Mouse (Mus musculus) midbrain, embryonic 15.5 days (tissue): ENCODE measurements around the gene Dpysl5. TPM values are rescaled to one million over a fixed set of nuclear protein-coding genes. Genes with fewer than 3 reads are reported as not detected.
"Not testable (repeated sequence)": the region's sequence is repeated elsewhere in the genome, so short reads cannot be mapped to it uniquely, and the experiment has no call there.

Source experiments
- ATAC-seq: fragments of 200-750 bp; cut with Nextera tagmentation; replicated peaks from 2 replicates; pipeline ENCODE4 v1.8.0; 2017; ENCODE audit warnings: moderate TSS enrichment
- H3K27ac ChIP-seq: fragments of 300-500 bp; sonication (generic); 2 replicates; pipeline ENCODE4 v1.5.1; 2015; ENCODE audit warnings: mild to moderate bottlenecking, inconsistent platforms
- H3K27me3 ChIP-seq: fragments of 300-500 bp; sonication (generic); replicated peaks from 2 replicates; pipeline ENCODE4 v1.6.1; 2015; ENCODE audit warnings: inconsistent platforms
- H3K36me3 ChIP-seq: fragments of 300-500 bp; sonication (generic); replicated peaks from 2 replicates; pipeline ENCODE4 v1.6.1; 2015; ENCODE audit warnings: inconsistent platforms
- H3K4me1 ChIP-seq: fragments of 300-500 bp; sonication (generic); 2 replicates; pipeline ENCODE4 v1.6.1; 2015; ENCODE audit warnings: inconsistent platforms
- H3K4me2 ChIP-seq: fragments of 300-500 bp; sonication (generic); 2 replicates; pipeline ENCODE4 v1.6.1; 2015; ENCODE audit warnings: inconsistent platforms, mild to moderate bottlenecking, moderate library complexity
- H3K4me3 ChIP-seq: fragments of 300-500 bp; sonication (generic); 2 replicates; pipeline ENCODE4 v1.5.1; 2015; ENCODE audit warnings: mild to moderate bottlenecking, inconsistent platforms
- H3K9ac ChIP-seq: fragments of 300-500 bp; sonication (generic); 2 replicates; pipeline ENCODE4 v1.6.1; 2015; ENCODE audit warnings: mild to moderate bottlenecking, inconsistent platforms
- H3K9me3 ChIP-seq: fragments of 300-500 bp; sonication (generic); 2 replicates; pipeline ENCODE4 v1.6.1; 2016; ENCODE audit warnings: inconsistent platforms
- WGBS: fragments of 180-500 bp; shearing (Covaris S2); methylation state at CpG from one replicate; pipeline ENCODE4 v1.1.7; 2015; ENCODE audit warnings: mixed read lengths; 5-methylcytosine and 5-hydroxymethylcytosine counted together
- polyA plus RNA-seq: library from polyadenylated mRNA; unstranded; fragments of >200 nt; fragmentation: Nextera tagmentation; extraction: Ambion mirVana; gene quantifications from 2 replicates; pipeline ENCODE4 v1.2.1, GENCODE M21; 2015

Dpysl5 gene
- polyA plus RNA-seq, 1 experiment from 2014 or later, result 293 TPM

DNA sequence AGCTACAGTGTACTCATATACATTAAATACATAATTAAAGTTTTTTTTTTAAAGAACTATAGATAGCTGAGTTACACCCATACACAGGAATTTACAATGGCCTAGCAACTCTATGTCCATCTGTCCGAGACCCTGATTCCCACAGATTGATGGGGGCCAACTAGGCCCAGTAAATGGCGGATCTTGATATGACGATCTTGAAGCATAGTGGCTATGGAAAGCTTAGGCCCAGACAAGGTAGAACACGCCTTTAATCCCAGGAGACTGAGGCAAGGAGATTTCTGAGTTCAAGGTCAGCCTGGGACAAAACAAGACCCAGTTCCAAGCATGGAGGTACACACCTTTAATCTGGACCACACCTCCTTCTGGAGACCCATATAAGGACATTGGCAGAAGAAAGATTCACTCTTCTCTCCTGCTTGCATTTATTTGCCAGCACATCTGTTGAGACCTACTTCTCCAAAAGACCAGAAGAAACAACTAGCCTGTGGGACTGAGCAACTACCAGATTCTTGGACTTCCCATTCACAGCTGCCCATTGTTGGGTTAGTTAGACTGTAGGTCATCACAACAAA lies 32.6 kb upstream of the Dpysl5 start:
- no peak for ATAC-seq
- Histone ChIP-seq H3K9ac (no peak overlapping the region), H3K27ac (no peak overlapping the region), H3K36me3 (no peaks in the 10 kb centered on the region), H3K4me2 (no peak overlapping the region), H3K9me3 (no peaks in the 10 kb centered on the region), H3K27me3 (no peaks in the 10 kb centered on the region), H3K4me3 (no peak overlapping the region), H3K4me1 (no peaks in the 10 kb centered on the region)
- 93% methylated on average over 4 of the region's 4 CpGs for WGBS

- no peak for ATAC-seq
- Histone ChIP-seq H3K4me3 (no peak overlapping the region), H3K9me3 (no peaks in the 10 kb centered on the region), H3K4me1 (no peaks in the 10 kb centered on the region), H3K27ac (no peak overlapping the region), H3K27me3 (no peaks in the 10 kb centered on the region), H3K4me2 (no peak overlapping the region), H3K9ac (no peak overlapping the region), H3K36me3 (no peaks in the 10 kb centered on the region)
- WGBS, result 84% methylated on average over 5 of the region's 5 CpGs
Observed at GRCm38 (mm10) chr5:30679593-30679992, 31.8 kb upstream of the Dpysl5 start.

GRCm38 (mm10) chr5:30681970-30682369 lies 29.4 kb upstream of the Dpysl5 start:
- WGBS, result 89% methylated on average over 5 of the region's 5 CpGs
- H3K27ac ChIP-seq, result no peak overlapping the region
- no peaks in the 10 kb centered on the region for H3K36me3 ChIP-seq
- no peak for ATAC-seq
- H3K4me1 ChIP-seq, result no peaks in the 10 kb centered on the region
- H3K9ac ChIP-seq, result no peak overlapping the region
- H3K9me3 ChIP-seq, result no peaks in the 10 kb centered on the region
- H3K27me3 ChIP-seq, result no peaks in the 10 kb centered on the region
- H3K4me2 ChIP-seq, result no peak overlapping the region
- no peak overlapping the region for H3K4me3 ChIP-seq

DNA sequence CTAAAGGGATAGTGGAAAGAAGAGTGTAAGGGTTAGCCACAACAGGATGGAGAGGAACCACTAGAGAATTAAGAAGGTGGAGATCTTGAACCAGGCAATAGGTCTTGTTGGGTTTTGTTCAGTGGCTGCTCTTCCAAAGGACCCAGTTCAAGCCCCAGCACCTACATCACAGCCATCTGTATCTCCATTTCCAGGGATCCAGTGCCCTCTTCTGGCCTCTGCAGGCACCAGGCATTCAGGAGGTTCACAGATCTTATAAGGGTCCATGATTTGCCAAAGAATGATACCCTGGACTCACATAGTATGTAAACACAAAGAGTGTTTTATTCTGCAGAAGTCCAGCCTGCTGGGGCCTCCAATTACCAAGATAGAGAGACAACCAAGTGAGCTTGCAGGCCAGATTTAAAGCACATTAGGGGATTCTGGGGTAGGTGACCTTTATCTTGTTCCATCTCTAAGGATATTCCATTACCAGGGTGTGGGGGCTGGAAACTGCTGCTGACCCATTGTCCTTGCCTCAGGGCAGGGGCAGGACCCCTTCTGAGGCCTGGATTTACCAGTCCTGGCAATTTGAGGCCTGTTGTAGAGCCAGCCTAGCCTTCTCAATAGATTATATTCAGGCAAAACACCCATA lies 28.3 kb upstream of the Dpysl5 start:
- Histone ChIP-seq H3K4me3 (no peak overlapping the region), H3K4me2 (no peak overlapping the region), H3K4me1 (no peaks in the 10 kb centered on the region), H3K36me3 (no peaks in the 10 kb centered on the region), H3K9ac (no peak overlapping the region), H3K27me3 (no peaks in the 10 kb centered on the region), H3K9me3 (no peaks in the 10 kb centered on the region), H3K27ac (no peak overlapping the region)
- no peak for ATAC-seq

DNA sequence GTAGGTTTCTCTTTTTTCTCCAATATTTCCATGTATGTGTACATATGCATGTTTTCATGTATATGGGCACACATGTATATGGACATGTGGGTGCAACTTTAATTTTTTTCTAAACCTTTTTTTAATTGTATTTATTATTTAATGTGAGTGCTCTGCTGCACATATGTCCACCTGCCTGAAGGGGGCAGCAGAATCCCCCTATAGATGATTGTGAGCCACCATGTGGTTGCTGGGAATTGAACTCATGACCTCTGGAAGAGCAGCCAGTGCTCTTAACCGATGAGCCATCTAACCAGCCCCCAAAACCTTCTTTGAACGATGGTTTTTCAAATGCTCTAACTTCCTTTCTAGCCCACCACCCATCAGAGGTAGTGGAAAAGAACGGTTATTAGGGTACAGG lies 27.4 kb upstream of the Dpysl5 start:
- Histone ChIP-seq H3K27ac (no peak overlapping the region), H3K9ac (no peak overlapping the region), H3K27me3 (no peaks in the 10 kb centered on the region), H3K4me1 (no peaks in the 10 kb centered on the region), H3K36me3 (no peaks in the 10 kb centered on the region), H3K4me3 (no peak overlapping the region), H3K9me3 (no peaks in the 10 kb centered on the region), H3K4me2 (no peak overlapping the region)
- no peak for ATAC-seq
- WGBS, result 67% methylated on average over 3 of the region's 3 CpGs

- no peak overlapping the region for H3K4me3 ChIP-seq
- WGBS, result 73% methylated on average over 3 of the region's 3 CpGs
- H3K27me3 ChIP-seq, result no peaks in the 10 kb centered on the region
- no peaks in the 10 kb centered on the region for H3K36me3 ChIP-seq
- no peak for ATAC-seq
- H3K4me1 ChIP-seq, result no peaks in the 10 kb centered on the region
- no peak overlapping the region for H3K9ac ChIP-seq
- no peak overlapping the region for H3K27ac ChIP-seq
- no peaks in the 10 kb centered on the region for H3K9me3 ChIP-seq
- no peak overlapping the region for H3K4me2 ChIP-seq
Observed at GRCm38 (mm10) chr5:30686781-30687180, 24.6 kb upstream of the Dpysl5 start.

DNA sequence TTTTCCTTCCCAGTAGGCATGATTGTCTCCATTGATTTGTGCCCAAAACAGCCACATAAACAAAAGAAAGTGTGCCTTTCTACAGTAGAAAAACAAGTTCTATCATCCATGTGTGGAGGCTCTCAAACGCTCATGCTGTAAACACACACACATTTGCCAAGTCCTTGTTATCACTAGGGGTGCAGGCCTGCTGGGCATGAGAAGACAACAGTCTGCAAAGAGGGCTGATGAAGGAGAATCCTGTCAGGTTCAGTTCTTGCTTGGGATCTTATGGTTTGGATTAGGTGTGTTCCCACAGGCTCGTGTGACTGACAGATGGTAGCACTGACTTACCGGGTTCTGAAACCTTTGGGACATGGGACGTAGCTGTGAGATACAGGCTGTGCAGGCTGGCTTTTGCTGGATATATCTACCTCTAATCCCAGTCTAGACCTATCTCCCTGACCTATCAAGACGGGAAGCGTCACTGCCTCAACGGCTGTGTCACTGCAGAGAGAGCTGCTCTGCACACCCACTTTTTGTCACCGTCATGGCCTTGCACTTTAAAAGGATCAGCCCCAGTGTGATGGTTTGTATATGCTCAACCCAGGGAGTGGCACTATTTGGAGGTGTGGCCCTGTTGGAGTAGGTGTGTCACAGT lies 10.9 kb upstream of the Dpysl5 start:
- Histone ChIP-seq H3K4me2 (no peak overlapping the region), H3K9me3 (no peaks in the 10 kb centered on the region), H3K9ac (no peak overlapping the region), H3K27me3 (no peaks in the 10 kb centered on the region), H3K4me1 (no peaks in the 10 kb centered on the region), H3K4me3 (no peak overlapping the region), H3K36me3 (no peaks in the 10 kb centered on the region), H3K27ac (no peak overlapping the region)
- 88% methylated on average over 8 of the region's 8 CpGs for WGBS
- no peak for ATAC-seq

GRCm38 (mm10) chr5:30701373-30701772 lies 10.0 kb upstream of the Dpysl5 start:
- H3K9ac ChIP-seq, H3K9me3 ChIP-seq, H3K27me3 ChIP-seq, H3K27ac ChIP-seq, H3K4me1 ChIP-seq, H3K36me3 ChIP-seq, H3K4me3 ChIP-seq, H3K4me2 ChIP-seq, ATAC-seq: not testable (repeated sequence)
- 29% methylated on average over 4 of the region's 4 CpGs for WGBS

DNA sequence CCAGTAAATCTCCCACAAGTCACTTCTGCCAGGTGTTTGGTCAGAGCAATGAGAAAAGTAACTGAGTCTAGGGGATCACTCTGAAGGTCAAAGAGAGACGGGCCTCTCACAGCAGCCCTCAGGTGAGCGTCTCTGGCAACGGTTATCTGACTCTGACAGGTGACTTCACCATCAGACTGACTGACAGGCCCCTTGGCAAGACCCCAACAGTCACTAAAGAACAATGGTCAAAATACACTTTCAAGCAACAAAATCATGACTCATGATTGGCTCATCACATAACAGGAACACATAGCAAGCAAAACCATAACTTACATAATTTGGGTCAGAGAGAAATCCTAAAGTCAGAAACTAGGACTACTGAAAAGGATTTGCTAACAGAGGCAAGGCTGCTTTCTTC lies 9.5 kb upstream of the Dpysl5 start:
- Histone ChIP-seq H3K36me3 (no peaks in the 10 kb centered on the region), H3K4me3 (no peak overlapping the region), H3K9me3 (no peaks in the 10 kb centered on the region), H3K27me3 (no peaks in the 10 kb centered on the region), H3K9ac (no peak overlapping the region), H3K4me1 (no peaks in the 10 kb centered on the region), H3K4me2 (no peak overlapping the region), H3K27ac (no peak overlapping the region)
- WGBS, result 91% methylated on average over 3 of the region's 3 CpGs
- no peak for ATAC-seq

DNA sequence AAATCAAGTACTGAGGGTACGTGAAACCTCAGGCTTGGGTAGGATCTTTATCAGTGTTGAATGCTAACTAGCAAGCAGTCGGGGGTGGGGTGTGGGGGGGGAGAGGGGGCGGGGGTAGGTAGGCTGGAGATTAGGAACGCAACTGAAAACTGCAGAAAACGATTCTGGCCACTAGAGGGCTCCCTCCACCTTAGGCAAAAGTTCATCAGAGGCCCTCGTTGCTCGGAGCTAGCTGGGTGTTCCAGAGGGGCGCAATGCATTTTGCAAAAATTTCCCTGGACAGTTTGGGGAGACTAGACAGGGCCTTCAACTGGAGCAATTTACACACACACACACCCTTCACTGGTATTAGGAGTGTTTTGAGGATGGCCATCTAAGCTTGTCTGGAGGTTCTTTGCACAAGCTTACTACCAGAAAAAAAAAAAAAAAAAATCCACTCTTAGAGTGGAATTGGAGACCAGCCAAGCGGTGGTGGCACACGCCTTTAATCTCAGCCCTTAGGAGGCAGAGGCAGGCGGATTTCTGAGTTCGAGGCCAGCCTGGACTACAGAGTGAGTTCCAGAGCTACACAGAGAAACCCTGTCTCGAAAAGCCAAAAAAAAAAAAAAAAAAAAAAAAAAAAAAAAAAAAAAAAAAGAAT lies 1.5 kb upstream of the Dpysl5 start:
- no peak overlapping the region for H3K27ac ChIP-seq
- no peak for ATAC-seq
- no peaks in the 10 kb centered on the region for H3K9me3 ChIP-seq
- H3K36me3 ChIP-seq, result no peaks in the 10 kb centered on the region
- peaks cover 22% of the 10 kb centered on the region for H3K4me1 ChIP-seq
- no peak overlapping the region for H3K9ac ChIP-seq
- no peak overlapping the region for H3K4me3 ChIP-seq
- WGBS, result 11% methylated on average over 13 of the region's 13 CpGs
- no peaks in the 10 kb centered on the region for H3K27me3 ChIP-seq
- peak overlapping the region; percentile 78; the same call in 1 of the 2 replicates for H3K4me2 ChIP-seq

GRCm38 (mm10) chr5:30710486-30710885 lies 878 bp upstream of the Dpysl5 start:
- H3K4me3 ChIP-seq, result peak overlapping the region; percentile 71
- H3K9me3 ChIP-seq, result no peaks in the 10 kb centered on the region
- no peaks in the 10 kb centered on the region for H3K27me3 ChIP-seq
- 24% methylated on average over 8 of the region's 8 CpGs for WGBS
- no peaks in the 10 kb centered on the region for H3K36me3 ChIP-seq
- ATAC-seq, result no peak
- H3K27ac ChIP-seq, result peak overlapping the region; percentile 94
- peak overlapping the region; percentile 78 for H3K4me2 ChIP-seq
- H3K4me1 ChIP-seq, result peaks cover 29% of the 10 kb centered on the region
- peak overlapping the region; percentile 88; the same call in 1 of the 2 replicates for H3K9ac ChIP-seq

- peak overlapping the region; percentile 94 for H3K27ac ChIP-seq
- H3K4me3 ChIP-seq, result peak overlapping the region; percentile 71
- H3K36me3 ChIP-seq, result no peaks in the 10 kb centered on the region
- no peaks in the 10 kb centered on the region for H3K9me3 ChIP-seq
- under 1% methylated on average over 14 of the region's 14 CpGs for WGBS
- ATAC-seq, result peak; percentile 43
- peak overlapping the region; percentile 78 for H3K4me2 ChIP-seq
- peak overlapping the region; percentile 88 for H3K9ac ChIP-seq
- H3K4me1 ChIP-seq, result peaks cover 35% of the 10 kb centered on the region
- no peaks in the 10 kb centered on the region for H3K27me3 ChIP-seq
Observed at GRCm38 (mm10) chr5:30712002-30712390, 632 bp downstream of the Dpysl5 start.
